Mouse (Mus musculus) v-Abl transformed pro-B cells (cell line): ENCODE data around the gene Olfr105-ps.

Experiments used
- in situ Hi-C, 2 experiments: fragments of 400-800 bp; cut with MboI; formaldehyde crosslinking; loops; one replicate each; pipeline ENCODE4 v1.15.1; 2025; ENCODE audit not compliant: unreplicated experiment in 2 of 2

The Olfr105-ps gene

GRCm38 (mm10) chr17:37378733-37379132, at the start of gene Olfr105-ps:
Gene Olfr105-ps (plus strand): TSS chr17:37379033.
- in situ Hi-C loops: no loop called here

- in situ Hi-C loops: no loop called here
Observed at GRCm38 (mm10) chr17:37339598-37339997, 39.2 kb upstream of the Olfr105-ps start, which contains the start of gene Olfr103. Gene Olfr103 (minus strand): TSS chr17:37339698.

- in situ Hi-C loops: no loop called here
Observed at GRCm38 (mm10) chr17:37359282-37359681, 19.6 kb upstream of the Olfr105-ps start, which contains the start of gene Olfr104-ps. Gene Olfr104-ps (plus strand): TSS chr17:37359582.

- in situ Hi-C loops: no loop called here
Observed at GRCm38 (mm10) chr17:37390093-37390492, 11.3 kb downstream of the Olfr105-ps start, which contains the start of gene Olfr106-ps. Gene Olfr106-ps (plus strand): TSS chr17:37390393.

GRCm38 (mm10) chr17:37398926-37399325, 20.1 kb downstream of the Olfr105-ps start, which contains the start of gene Olfr107:
Gene Olfr107 (plus strand): TSS chr17:37399226.
- in situ Hi-C loops: no loop called here

GRCm38 (mm10) chr17:37413380-37413779, 34.5 kb downstream of the Olfr105-ps start:
- in situ Hi-C loops: no loop called here
